ENCODE assay signal across 33 mouse cellular contexts in genomic region chr14:31951894-31952293, GRCm38 (mm10).
"Had no signal": no experiment of that assay in that cellular context is flagged by ENCODE, and none has a peak within 500 bp of the region (broad histone marks: within the 10 kb centered on the region; RNA-seq: fewer than 3 reads in every experiment).

No protein-coding gene starts in this region.

- H3K9ac ChIP-seq: heart, embryonic 12.5 days; heart, embryonic 13.5 days; heart, embryonic 15.5 days; hindbrain, embryonic 12.5 days; hindbrain, embryonic 13.5 days; hindbrain, embryonic 14.5 days; hindbrain, embryonic 15.5 days; kidney, embryonic 15.5 days had no signal

- H3K36me3 ChIP-seq: heart, embryonic 10.5 days; heart, embryonic 12.5 days; heart, embryonic 13.5 days; heart, embryonic 15.5 days; hindbrain, embryonic 10.5 days; hindbrain, embryonic 12.5 days; hindbrain, embryonic 13.5 days; hindbrain, embryonic 15.5 days; kidney, embryonic 15.5 days had no signal

- H3K27me3 ChIP-seq: heart, embryonic 12.5 days; heart, embryonic 13.5 days; heart, embryonic 15.5 days; hindbrain, embryonic 12.5 days; hindbrain, embryonic 13.5 days; hindbrain, embryonic 15.5 days; kidney, embryonic 15.5 days had no signal

- H3K27ac ChIP-seq: heart, embryonic 10.5 days; heart, embryonic 13.5 days; heart, embryonic 15.5 days; hindbrain, embryonic 10.5 days; hindbrain, embryonic 12.5 days; hindbrain, embryonic 13.5 days; hindbrain, embryonic 14.5 days; hindbrain, embryonic 15.5 days; hindbrain, postnatal 0 days; kidney, embryonic 15.5 days; kidney, postnatal 0 days; layer of hippocampus, adult 2 months; left cerebral cortex, adult 2 months had no signal

- H3K9me3 ChIP-seq: heart, embryonic 10.5 days; heart, embryonic 12.5 days; heart, embryonic 13.5 days; heart, embryonic 15.5 days; hindbrain, embryonic 10.5 days; hindbrain, embryonic 12.5 days; hindbrain, embryonic 13.5 days; hindbrain, embryonic 15.5 days; kidney, embryonic 15.5 days had no signal

- ATAC-seq: hindbrain, embryonic 16.5 days; hindbrain, postnatal 0 days; inflammation-experienced regulatory T-cells, adult 6 months had no signal

- H3K4me3 ChIP-seq: heart, embryonic 10.5 days; heart, embryonic 12.5 days; heart, embryonic 13.5 days; heart, embryonic 15.5 days; hindbrain, embryonic 10.5 days; hindbrain, embryonic 12.5 days; hindbrain, embryonic 13.5 days; hindbrain, embryonic 15.5 days; kidney, embryonic 15.5 days; layer of hippocampus, adult 2 months; left cerebral cortex, adult 2 months had no signal

- DNase-seq: heart, postnatal 10 days; heart, postnatal 14 days; heart, postnatal 36 days; heart, postnatal 4 days; kidney, adult 11 months; kidney, adult 18-20 months; kidney, adult 2 months; kidney, adult 8-10 months; kidney, adult 9 months; kidney, postnatal 10 days; kidney, postnatal 14 days; kidney, postnatal 25 days; kidney, postnatal 36 days; kidney, postnatal 4 days; layer of hippocampus, adult 9-11 months; layer of hippocampus, postnatal 36 days had no signal

- H3K4me2 ChIP-seq: heart, embryonic 11.5 days; heart, embryonic 12.5 days; heart, embryonic 13.5 days; heart, embryonic 15.5 days; hindbrain, embryonic 12.5 days; hindbrain, embryonic 13.5 days; hindbrain, embryonic 14.5 days; hindbrain, embryonic 15.5 days; kidney, embryonic 15.5 days had no signal

- H3K4me1 ChIP-seq: heart, embryonic 15.5 days; hindbrain, embryonic 13.5 days; hindbrain, embryonic 15.5 days; kidney, embryonic 15.5 days had no signal
